Mouse (Mus musculus): ENCODE results near the gene Dok3. TPM values are rescaled to one million over a fixed set of nuclear protein-coding genes. Genes with fewer than 3 reads are reported as not detected.

Dok3 gene
- polyA plus RNA-seq, 1 experiment = 191 TPM

DNA sequence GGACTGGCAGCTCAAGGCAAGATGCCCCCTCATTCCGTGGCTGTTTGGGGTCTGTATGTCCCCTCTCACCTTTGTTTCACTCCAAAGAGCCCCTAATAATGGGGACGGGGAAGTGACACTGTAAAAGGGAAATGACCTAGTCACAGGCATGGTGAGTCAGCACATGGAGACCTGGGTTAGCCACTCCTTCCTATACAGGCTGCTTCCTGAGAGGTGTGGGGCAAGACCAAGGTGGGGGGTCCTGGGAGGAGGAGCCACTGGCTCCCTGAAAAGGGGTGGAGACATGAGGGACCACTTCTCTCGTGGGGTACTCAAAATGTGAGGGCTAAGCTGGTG lies 18.8 kb downstream of the Dok3 start:
- peak overlapping the region; percentile 78 for H3K27ac ChIP-seq (ENCODE audit: control insufficient read depth, insufficient read depth, low read depth, low read length, poor library complexity)
- peaks cover 6% of the 10 kb centered on the region for H3K4me1 ChIP-seq (ENCODE audit: control insufficient read depth, insufficient read depth, low read length)
- 14% methylated on average over 3 of the region's 3 CpGs for WGBS
- TF ChIP-seq CTCF (IDR thresholded peaks at IDR 0.05; ENCODE audit: control insufficient read depth, insufficient read depth, low read length) (no peak), POLR2A (IDR thresholded peaks at IDR 0.05; ENCODE audit: borderline replicate concordance, control insufficient read depth, low read depth, low read length) (no peak)
- peak overlapping the region; percentile 0 for H3K4me3 ChIP-seq (replicated peaks; ENCODE audit: control insufficient read depth, low read depth, low read length)

DNA sequence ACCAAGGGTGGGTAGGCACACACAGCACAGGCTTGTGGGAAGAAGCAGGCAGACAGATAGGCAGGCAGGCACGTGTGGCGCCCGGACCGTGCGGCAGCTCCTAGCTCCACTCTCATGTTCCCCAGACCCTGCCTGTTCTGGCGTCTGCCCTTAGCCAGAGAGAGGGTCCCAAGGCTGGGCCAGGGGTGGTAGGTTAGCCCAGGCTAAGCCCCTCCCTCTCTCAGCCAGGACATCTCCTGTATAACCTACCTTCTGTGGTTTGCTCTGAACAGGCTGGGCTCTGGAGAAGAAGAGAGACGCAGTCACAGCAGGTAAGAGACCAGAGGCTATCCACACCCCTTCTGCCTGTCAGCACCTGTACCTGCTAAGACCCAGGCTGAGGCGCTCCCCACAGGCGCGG lies 20.6 kb downstream of the Dok3 start:
- WGBS = 94% methylated on average over 10 of the region's 10 CpGs
- Histone ChIP-seq H3K27ac (ENCODE audit: control insufficient read depth, insufficient read depth, low read depth, low read length, poor library complexity) (no peak overlapping the region), H3K4me3 (replicated peaks; ENCODE audit: control insufficient read depth, low read depth, low read length) (no peak overlapping the region), H3K4me1 (ENCODE audit: control insufficient read depth, insufficient read depth, low read length) (peaks cover 6% of the 10 kb centered on the region)
- TF ChIP-seq CTCF (IDR thresholded peaks at IDR 0.05; ENCODE audit: control insufficient read depth, insufficient read depth, low read length) (no peak), POLR2A (IDR thresholded peaks at IDR 0.05; ENCODE audit: borderline replicate concordance, control insufficient read depth, low read depth, low read length) (no peak)

DNA sequence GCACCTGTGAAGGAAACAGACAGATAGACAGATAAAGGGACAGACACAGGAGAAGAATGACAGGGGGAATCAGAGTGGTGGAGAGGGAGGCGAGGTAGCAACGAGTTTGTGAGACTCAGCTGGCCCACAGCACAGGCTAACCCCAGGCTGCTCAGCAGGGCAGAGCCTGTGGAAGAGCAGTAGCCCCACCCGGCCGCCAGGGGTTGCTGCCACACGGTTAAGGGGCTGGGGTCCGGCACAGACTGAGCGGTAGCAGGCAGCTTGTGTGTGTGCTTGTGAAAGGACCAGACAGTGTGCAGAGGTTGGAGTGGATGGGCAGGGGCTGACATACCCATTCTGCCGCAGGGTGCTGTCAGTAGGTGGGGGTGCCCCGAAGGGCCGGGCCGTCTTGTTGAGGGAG lies 21.2 kb downstream of the Dok3 start:
- peaks cover 6% of the 10 kb centered on the region for H3K4me1 ChIP-seq (ENCODE audit: control insufficient read depth, insufficient read depth, low read length)
- H3K4me3 ChIP-seq (replicated peaks; ENCODE audit: control insufficient read depth, low read depth, low read length) = no peak overlapping the region
- TF ChIP-seq CTCF (IDR thresholded peaks at IDR 0.05; ENCODE audit: control insufficient read depth, insufficient read depth, low read length) = no peak
- TF ChIP-seq POLR2A (IDR thresholded peaks at IDR 0.05; ENCODE audit: borderline replicate concordance, control insufficient read depth, low read depth, low read length) = no peak
- no peak overlapping the region for H3K27ac ChIP-seq (ENCODE audit: control insufficient read depth, insufficient read depth, low read depth, low read length, poor library complexity)
- WGBS = 82% methylated on average over 11 of the region's 11 CpGs

DNA sequence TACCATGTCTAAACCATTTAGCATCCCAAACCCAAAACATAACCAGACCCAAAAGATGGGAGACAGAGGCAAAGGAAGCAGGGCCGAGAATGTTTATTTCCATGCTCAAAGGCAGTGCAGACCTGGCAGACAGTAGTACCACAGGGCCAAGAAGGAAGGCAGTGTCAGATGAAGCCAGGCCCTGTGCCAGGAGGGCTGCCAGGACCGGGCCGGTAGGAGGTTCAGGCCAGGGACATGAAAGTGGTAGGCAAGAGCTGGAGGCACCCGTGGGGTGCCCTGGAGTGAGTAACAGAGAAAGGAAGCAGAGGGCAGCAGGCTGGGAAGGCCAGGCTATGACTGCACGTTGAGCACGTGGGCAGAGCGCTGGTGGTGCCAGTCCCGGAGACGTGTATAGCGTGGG lies 22.4 kb downstream of the Dok3 start:
- TF ChIP-seq POLR2A (IDR thresholded peaks at IDR 0.05; ENCODE audit: borderline replicate concordance, control insufficient read depth, low read depth, low read length) (no peak), CTCF (IDR thresholded peaks at IDR 0.05; ENCODE audit: control insufficient read depth, insufficient read depth, low read length) (no peak)
- H3K27ac ChIP-seq (ENCODE audit: control insufficient read depth, insufficient read depth, low read depth, low read length, poor library complexity) = no peak overlapping the region
- no peak overlapping the region for H3K4me3 ChIP-seq (replicated peaks; ENCODE audit: control insufficient read depth, low read depth, low read length)
- WGBS = 88% methylated on average over 10 of the region's 10 CpGs
- H3K4me1 ChIP-seq (ENCODE audit: control insufficient read depth, insufficient read depth, low read length) = peaks cover 4% of the 10 kb centered on the region

GRCm38 (mm10) chr13:55505810-55506209 lies 23.3 kb downstream of the Dok3 start:
- TF ChIP-seq CTCF (IDR thresholded peaks at IDR 0.05; ENCODE audit: control insufficient read depth, insufficient read depth, low read length) (no peak), POLR2A (IDR thresholded peaks at IDR 0.05; ENCODE audit: borderline replicate concordance, control insufficient read depth, low read depth, low read length) (no peak)
- no peak overlapping the region for H3K27ac ChIP-seq (ENCODE audit: control insufficient read depth, insufficient read depth, low read depth, low read length, poor library complexity)
- 91% methylated on average over 9 of the region's 9 CpGs for WGBS
- no peak overlapping the region for H3K4me3 ChIP-seq (replicated peaks; ENCODE audit: control insufficient read depth, low read depth, low read length)
- peaks cover 1% of the 10 kb centered on the region; the same call in 1 of the 2 replicates for H3K4me1 ChIP-seq (ENCODE audit: control insufficient read depth, insufficient read depth, low read length)

DNA sequence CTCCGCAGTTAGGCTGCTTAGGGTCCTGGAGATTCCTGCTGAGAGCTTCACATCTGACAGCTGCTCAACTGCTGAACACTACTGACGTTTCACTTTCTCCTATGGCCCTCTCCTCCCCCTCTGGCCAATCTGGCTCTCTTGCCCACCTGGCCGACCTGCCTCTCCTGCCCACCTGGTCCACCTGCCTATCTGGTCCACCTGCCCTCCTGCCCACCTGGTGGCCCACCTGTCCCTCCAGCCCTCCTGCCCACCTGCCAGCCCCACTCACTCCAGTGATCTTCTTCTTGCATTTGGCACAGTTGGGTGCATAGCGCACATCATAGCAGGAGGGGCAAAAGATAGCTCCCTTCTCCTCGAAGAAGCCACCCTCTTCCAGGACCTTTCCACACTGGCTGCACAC lies 24.7 kb downstream of the Dok3 start:
- Histone ChIP-seq H3K4me1 (ENCODE audit: control insufficient read depth, insufficient read depth, low read length) (no peaks in the 10 kb centered on the region), H3K4me3 (replicated peaks; ENCODE audit: control insufficient read depth, low read depth, low read length) (no peak overlapping the region), H3K27ac (ENCODE audit: control insufficient read depth, insufficient read depth, low read depth, low read length, poor library complexity) (no peak overlapping the region)
- 87% methylated on average over 5 of the region's 5 CpGs for WGBS
- TF ChIP-seq POLR2A (IDR thresholded peaks at IDR 0.05; ENCODE audit: borderline replicate concordance, control insufficient read depth, low read depth, low read length) (no peak), CTCF (IDR thresholded peaks at IDR 0.05; ENCODE audit: control insufficient read depth, insufficient read depth, low read length) (no peak)

- Histone ChIP-seq H3K4me1 (ENCODE audit: control insufficient read depth, insufficient read depth, low read length) (no peaks in the 10 kb centered on the region), H3K27ac (ENCODE audit: control insufficient read depth, insufficient read depth, low read depth, low read length, poor library complexity) (no peak overlapping the region), H3K4me3 (replicated peaks; ENCODE audit: control insufficient read depth, low read depth, low read length) (no peak overlapping the region)
- TF ChIP-seq POLR2A (IDR thresholded peaks at IDR 0.05; ENCODE audit: borderline replicate concordance, control insufficient read depth, low read depth, low read length) (no peak), CTCF (IDR thresholded peaks at IDR 0.05; ENCODE audit: control insufficient read depth, insufficient read depth, low read length) (no peak)
- 78% methylated on average over 8 of the region's 8 CpGs for WGBS
Observed at GRCm38 (mm10) chr13:55502405-55502804, 26.7 kb downstream of the Dok3 start.

GRCm38 (mm10) chr13:55500575-55500974 lies 28.5 kb downstream of the Dok3 start:
- no peak for TF ChIP-seq CTCF (IDR thresholded peaks at IDR 0.05; ENCODE audit: control insufficient read depth, insufficient read depth, low read length)
- no peak for TF ChIP-seq POLR2A (IDR thresholded peaks at IDR 0.05; ENCODE audit: borderline replicate concordance, control insufficient read depth, low read depth, low read length)
- no peak overlapping the region for H3K4me3 ChIP-seq (replicated peaks; ENCODE audit: control insufficient read depth, low read depth, low read length)
- H3K27ac ChIP-seq (ENCODE audit: control insufficient read depth, insufficient read depth, low read depth, low read length, poor library complexity) = no peak overlapping the region
- H3K4me1 ChIP-seq (ENCODE audit: control insufficient read depth, insufficient read depth, low read length) = no peaks in the 10 kb centered on the region
- 80% methylated on average over 10 of the region's 10 CpGs for WGBS

DNA sequence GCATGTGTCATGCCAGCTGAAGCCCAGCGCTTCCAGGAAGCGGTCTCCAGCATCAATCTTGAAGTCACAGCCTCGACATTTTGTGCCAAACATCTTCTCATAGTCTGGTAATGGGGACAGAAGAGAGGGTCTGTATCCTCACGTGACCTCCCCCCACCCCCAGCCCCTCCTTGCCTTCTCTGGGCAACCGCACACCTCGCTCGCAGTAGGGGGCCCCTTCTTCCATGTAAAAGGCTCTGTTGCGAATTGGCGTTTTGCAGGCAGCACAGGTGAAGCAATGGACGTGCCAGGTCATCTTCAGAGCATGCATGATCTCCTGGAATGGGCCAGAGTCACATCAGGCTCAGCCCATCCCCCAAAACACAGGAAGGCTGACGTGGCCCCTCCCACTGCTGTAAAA lies 30.2 kb downstream of the Dok3 start:
- Histone ChIP-seq H3K4me1 (ENCODE audit: control insufficient read depth, insufficient read depth, low read length) (no peaks in the 10 kb centered on the region), H3K4me3 (replicated peaks; ENCODE audit: control insufficient read depth, low read depth, low read length) (no peak overlapping the region), H3K27ac (ENCODE audit: control insufficient read depth, insufficient read depth, low read depth, low read length, poor library complexity) (no peak overlapping the region)
- WGBS = 83% methylated on average over 11 of the region's 11 CpGs
- no peak for TF ChIP-seq CTCF (IDR thresholded peaks at IDR 0.05; ENCODE audit: control insufficient read depth, insufficient read depth, low read length)
- no peak for TF ChIP-seq POLR2A (IDR thresholded peaks at IDR 0.05; ENCODE audit: borderline replicate concordance, control insufficient read depth, low read depth, low read length)

Measured in bone marrow, adult 2 months (tissue).